Mouse (Mus musculus) cerebellum, postnatal 25 days (tissue): ENCODE results near the gene Ptgis.
A peak's percentile ranks its signal among the peaks of the same experiment; 100 is the strongest.

Experiments
- DNase-seq, 2 experiments: peaks; one replicate each; pipeline ENCODE4 v3.0.0; 2021; ENCODE audit warnings: mixed read lengths in 2 of 2

Ptgis gene

GRCm38 (mm10) chr2:167240008-167240964, at the start of gene Ptgis:
TSS of gene Ptgis (minus strand) at chr2:167240604.
- peak in 1 of 2 experiments; percentile 39 for DNase-seq

- peak; percentile 9 to 12 for DNase-seq
These were observed 41.1 kb upstream of the Ptgis start for GRCm38 (mm10) chr2:167281461-167281860.

- no peak for DNase-seq
These were observed 40.5 kb upstream of the Ptgis start for GRCm38 (mm10) chr2:167280986-167281310.

- DNase-seq = peak; percentile 89 to 93
These were observed 39.9 kb upstream of the Ptgis start for GRCm38 (mm10) chr2:167280090-167280985.

- DNase-seq = peak; percentile 77 to 85
These were observed 38.5 kb upstream of the Ptgis start for GRCm38 (mm10) chr2:167278751-167279526.

- DNase-seq = peak; percentile 2 to 10
These were observed 37.6 kb upstream of the Ptgis start for GRCm38 (mm10) chr2:167278011-167278410.

GRCm38 (mm10) chr2:167277026-167277425, 36.6 kb upstream of the Ptgis start:
- peak; percentile 4 to 16 for DNase-seq

- DNase-seq = peak in 1 of 2 experiments; percentile 1
These were observed 35.5 kb upstream of the Ptgis start for GRCm38 (mm10) chr2:167275856-167276255.

GRCm38 (mm10) chr2:167274713-167275465, 34.5 kb upstream of the Ptgis start:
- DNase-seq = peak in 1 of 2 experiments; percentile 1

GRCm38 (mm10) chr2:167273206-167273740, 32.9 kb upstream of the Ptgis start:
- DNase-seq = peak in 1 of 2 experiments; percentile 1

- peak in 1 of 2 experiments; percentile 0 for DNase-seq
These were observed 32.3 kb upstream of the Ptgis start for GRCm38 (mm10) chr2:167272706-167273105.

- no peak for DNase-seq
These were observed 30.7 kb upstream of the Ptgis start for GRCm38 (mm10) chr2:167271121-167271521.

GRCm38 (mm10) chr2:167270496-167270895, 30.1 kb upstream of the Ptgis start:
- no peak for DNase-seq

- DNase-seq = no peak
These were observed 28.3 kb upstream of the Ptgis start for GRCm38 (mm10) chr2:167268721-167269120.

GRCm38 (mm10) chr2:167268411-167268690, 27.9 kb upstream of the Ptgis start:
- no peak for DNase-seq

- no peak for DNase-seq
These were observed 27.4 kb upstream of the Ptgis start for GRCm38 (mm10) chr2:167267531-167268410.

GRCm38 (mm10) chr2:167266231-167266630, 25.8 kb upstream of the Ptgis start:
- DNase-seq = no peak

- DNase-seq = no peak
These were observed 25.4 kb upstream of the Ptgis start for GRCm38 (mm10) chr2:167265806-167266205.

GRCm38 (mm10) chr2:167265021-167265420, 24.6 kb upstream of the Ptgis start:
- DNase-seq = no peak

- no peak for DNase-seq
These were observed 23.5 kb upstream of the Ptgis start for GRCm38 (mm10) chr2:167263931-167264330.
